Mouse (Mus musculus): Measurements from ENCODE around the gene Slc22a8.
A peak's percentile ranks its signal among the peaks of the same experiment; 100 is the strongest.

The Slc22a8 gene

DNA sequence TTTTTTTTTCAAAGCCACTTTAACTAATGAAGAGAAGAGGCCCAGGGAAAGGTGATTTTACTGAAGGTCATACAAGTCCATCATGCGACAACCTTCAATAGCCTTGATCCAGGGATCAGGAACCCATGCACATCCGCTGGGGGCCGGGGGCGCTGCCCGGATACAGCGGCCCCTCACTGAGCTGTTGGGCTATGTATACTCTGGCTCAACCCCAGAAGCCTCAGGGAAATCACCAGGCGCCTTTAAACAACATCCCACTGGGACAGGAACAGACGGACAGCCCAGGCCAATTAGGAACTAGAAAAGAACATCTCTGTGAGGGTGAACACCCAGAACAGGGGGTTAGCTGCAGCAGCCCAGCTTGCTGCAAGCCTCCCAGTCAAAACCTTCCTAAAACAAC is at the start of gene Slc22a8:
Gene Slc22a8 (plus strand): TSS at position 301 of the 400 bp plus-strand sequence.
- DNase-seq = no peak

DNA sequence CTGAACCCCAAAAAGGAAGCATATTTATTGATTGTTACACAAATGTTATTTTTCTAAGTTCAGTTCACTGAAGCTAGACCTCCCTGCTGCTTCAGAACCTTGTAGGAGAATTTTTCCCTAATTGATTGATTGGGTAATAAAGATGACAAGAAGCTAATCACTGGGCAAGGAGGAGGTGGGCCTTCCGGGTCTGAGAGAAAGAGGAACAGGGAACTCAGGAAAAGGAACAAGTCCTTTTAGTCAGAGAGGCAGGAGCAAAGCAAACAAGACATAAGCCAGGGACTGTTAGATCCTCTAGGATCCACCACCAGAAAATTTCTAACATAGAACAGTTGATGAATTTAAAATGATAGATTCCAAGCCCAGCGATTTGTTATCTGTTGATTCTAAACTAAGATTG is 32.2 kb upstream of the Slc22a8 start:
- DNase-seq = no peak

DNA sequence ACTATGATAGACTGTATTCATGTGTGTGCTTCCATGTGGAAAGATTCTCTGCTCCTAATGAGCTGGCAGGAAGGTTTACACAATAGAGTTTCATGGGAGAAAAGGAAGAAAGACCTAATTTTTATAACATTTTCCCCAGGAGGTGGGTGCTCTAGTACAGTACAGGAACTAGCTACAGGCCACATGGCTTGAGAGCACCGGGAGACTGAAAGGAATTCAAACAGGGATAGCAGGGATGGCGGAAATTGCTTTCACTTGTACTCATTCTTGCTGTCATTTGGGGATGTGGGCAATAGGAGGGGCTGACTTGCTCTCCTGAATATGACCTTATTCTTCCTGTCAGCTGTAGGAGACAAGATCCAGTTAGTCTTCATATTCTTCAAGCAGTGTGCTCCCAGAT is 27.0 kb upstream of the Slc22a8 start:
- DNase-seq = no peak

DNA sequence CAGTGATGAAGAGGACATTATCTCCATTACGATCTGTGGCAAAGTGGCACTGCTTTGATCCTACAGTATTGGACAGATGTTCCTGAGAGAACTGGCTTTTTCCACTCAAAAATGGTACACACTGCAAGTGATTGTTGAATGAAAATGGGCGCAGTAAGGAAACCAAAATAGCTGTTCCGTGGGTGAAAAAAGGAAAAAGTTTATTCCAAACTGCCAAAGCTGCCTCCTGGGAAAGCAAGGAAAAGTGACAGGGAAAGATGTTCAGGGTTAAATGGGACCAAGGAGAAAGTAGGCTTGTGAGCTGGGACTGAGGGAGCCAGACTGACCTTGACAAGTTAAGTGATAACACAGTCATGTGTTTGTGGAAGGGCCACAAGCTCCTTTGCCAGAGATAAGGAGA is 26.6 kb upstream of the Slc22a8 start:
- no peak for DNase-seq

DNA sequence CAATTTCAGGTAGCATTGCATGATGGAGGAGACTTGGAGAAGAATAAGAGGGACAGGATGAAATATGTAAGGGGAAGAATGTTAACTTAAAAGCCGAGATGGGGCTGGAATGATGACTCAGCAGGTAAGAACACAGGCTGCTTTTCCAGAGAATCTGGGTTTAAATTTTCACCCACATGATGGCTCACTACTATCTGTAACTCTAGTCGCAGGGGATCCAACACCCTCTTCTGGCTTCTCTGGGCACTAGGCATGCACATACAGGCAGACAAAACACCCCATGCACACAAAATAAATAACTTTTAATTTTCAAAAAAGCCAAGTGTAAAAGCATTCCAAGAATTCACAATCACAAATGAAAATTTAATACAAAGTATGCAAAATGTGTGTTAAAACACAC is 25.8 kb upstream of the Slc22a8 start:
- no peak for DNase-seq

DNA sequence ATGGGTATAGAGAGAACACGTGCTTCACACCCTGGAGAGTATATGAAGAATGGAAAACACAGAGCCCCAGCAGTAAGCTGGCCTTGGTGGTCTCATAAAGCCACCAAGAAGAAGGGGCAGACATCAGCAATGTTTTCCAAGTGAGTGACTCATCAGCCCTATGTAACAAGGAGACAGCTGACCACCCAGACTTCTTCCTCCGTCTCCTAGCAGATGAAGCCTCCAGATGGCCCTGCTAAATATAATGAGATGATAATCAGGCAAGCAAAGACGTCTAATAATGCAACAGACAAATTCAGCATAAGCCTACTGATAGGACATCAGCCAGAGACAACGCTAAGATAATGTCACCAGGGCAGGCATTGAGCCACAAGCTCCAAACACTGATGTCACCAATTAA is 25.1 kb upstream of the Slc22a8 start:
- DNase-seq = no peak

DNA sequence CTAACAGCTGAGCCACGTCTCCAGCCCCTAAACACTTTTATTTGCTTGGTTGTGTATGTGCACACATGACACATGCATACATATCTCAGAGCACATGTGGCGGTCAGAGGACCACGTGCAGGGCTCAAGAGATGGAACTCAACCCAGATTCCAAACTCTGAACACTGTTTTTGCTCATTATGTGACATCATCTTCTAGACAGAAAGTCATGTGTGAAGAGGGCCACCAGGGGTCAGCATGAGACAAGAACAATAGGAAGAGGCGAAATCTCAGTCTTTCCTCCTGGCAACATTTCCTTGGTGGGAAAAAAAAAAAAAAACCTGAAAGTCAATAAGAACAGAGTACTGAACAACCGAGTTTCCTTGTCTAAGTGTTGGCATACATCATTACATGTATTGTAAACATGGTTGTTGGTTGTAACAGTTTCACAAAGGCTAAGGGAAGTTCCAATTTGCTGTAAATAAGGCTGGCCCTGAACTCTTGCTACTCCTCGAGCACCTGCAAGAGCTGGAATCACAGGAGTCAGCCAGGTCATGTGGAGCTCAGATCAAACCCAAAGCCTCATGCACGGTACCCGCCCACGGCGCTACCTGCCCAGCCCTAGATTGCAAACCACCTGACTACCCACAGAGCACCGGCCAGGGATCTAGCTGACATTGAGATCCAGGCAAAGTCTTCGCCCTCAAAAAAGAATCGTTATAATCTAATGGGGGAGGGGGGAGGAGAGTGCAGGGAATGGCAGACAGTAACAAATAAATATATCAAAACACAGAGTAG is 23.8 kb upstream of the Slc22a8 start:
- peak in 1 of 2 experiments; percentile 23 for DNase-seq

DNA sequence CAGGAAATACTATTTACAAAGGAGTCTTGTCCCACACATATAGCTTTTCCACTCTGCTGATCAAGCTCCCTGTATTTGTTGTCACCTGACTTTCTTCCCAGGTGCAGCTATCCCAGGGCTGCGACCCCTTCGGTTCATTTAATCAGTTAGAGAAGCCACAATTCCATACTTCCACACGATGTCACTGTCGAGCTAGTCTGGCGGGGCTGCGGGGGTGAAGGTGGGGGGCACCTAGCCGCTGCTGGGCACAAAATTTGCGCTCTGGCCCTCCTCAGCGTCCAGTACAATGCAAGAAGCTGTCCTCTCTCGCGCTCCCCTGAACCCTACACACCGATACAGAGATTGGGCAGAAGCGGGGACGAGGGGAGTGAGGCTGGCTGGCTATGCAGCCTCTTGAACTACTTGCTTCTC is 21.6 kb upstream of the Slc22a8 start:
- no peak for DNase-seq

DNA sequence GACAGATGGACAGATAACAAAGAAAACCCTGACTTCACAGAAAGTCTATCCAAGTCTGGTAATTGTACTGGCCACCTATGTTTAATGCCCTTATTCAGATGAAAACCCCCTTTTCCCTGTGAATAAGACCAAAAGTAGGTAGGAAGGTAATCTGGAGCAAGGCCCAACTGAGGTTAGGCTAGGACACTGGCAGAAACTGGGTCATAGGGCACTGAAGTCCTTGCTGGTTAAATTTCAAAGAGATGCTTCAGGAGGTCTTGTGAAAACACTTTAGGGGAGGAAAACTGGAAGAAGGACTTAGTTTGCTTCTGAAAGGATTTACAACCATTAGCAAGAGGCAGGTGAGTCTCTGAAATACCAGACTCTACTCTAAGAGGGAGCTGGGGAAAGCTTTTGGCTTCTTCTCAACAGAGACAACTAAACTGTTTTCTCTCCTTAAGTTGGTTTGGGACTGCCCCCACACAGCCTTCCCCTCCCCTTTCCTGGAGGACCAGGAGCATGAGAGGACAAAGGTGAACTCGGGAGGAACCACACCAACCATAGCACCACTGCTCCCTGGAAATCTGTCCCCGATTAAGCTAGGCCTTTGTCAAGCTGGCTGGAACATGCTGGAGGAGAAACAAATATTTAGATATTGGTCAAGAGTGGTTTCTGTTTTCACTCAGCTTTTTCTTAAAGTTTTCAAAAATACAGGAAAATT is 20.6 kb upstream of the Slc22a8 start:
- no peak for DNase-seq

DNA sequence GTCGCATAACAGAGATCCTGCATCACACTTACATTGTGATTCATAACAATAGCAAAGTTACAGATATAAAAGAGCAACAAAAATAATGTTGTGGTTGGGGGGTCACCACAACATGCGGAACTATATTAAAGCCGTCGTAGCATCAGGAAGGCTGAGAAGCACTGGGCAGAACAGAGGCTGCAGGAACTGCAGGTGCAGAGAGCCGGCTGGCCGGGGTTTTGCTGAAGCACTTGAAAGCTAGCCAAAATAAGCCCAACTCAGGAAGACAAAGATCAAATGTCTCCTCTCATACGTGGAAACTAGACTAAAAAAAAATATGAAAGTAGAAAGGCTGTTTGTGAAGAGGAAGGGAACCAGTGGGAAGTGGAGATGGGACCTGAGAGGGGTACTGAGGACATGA is 19.3 kb upstream of the Slc22a8 start:
- no peak for DNase-seq

DNA sequence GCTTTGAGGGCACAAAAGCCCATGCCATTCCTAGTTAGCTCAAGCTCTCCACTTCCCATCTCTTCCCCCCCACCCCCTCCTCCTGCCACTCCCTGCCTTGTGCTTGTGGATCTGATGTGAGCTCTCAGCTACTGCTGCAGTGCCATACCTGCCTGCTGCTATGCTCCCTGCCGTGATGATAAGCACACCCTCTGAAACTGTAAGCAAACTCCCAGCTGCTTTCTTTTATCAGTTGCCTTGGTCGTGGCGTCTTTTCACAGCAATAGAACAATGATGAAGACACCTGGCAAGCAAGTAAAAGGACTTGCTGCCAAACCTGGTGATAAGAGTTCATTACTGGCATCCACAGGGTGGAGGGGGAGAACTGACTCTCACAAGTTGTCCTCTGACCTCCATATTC is 18.6 kb upstream of the Slc22a8 start:
- DNase-seq = no peak

DNA sequence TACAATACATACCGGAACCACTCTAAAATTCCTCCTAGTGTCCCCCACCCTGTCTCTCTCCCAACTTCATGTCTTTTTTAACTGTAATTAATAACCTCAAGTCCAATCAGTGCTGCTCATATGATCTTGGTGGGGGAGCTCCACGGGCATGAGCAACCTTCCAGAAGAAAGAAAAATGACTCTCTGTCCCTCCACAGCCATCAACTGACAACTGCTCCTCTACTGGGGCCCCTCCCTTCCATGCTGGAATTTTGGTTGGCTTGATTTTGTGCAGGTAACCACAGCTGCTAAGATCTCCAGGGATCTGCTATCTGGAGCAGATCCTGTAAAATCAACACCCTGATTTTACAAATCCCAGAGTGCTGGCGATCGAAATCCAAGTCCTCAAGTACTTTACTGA is 13.6 kb upstream of the Slc22a8 start:
- DNase-seq = no peak

DNA sequence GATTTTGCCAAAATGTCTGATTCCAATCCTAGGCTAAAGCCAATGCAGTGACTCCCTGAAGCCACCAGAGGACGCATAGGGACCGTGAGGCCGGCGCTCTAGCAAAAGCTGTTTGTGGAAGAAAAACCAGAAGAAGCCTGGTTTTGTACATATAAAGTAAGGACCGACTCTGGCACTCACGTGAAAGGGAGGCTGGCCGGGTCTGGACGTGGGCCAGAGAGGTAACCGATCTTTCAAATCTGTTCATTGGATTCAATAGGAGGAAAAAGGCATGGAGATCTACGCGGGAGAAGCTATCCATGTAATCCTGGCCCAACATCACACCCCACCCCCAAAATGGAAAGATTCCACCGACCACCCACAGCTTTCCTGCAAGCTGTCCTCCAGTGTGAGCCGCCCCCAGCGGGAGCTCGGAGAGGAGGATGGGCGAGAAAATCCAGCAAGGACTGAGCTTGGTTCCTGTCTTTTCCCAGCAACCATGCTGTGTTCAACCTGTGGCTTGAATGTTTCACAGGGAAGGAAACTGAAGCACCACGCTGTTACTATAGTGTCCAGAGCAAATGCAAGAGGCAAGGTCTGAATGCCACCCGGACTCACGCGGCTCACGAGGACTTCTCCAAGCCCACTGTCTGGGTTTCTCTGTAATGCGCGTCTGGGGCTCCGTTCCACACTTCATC is 12.6 kb upstream of the Slc22a8 start:
- peak in 1 of 2 experiments; percentile 38 for DNase-seq

DNA sequence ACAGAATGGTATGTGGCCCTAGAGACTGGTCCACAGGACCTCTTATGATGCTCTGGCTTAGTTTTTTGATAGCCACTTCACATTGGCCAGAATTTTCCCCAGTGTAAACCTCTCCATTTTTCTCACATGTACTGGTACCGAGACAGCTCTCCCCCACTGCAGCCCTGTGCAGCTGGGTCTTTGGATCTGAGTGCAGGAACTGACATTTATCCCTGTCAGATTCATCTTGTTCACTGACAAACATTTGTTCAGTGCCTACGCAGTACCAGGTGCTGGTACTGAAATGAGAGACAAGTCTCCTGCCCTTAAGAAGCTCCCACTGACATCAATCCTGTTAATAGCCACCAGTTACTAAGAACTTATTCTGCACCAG is 12.1 kb upstream of the Slc22a8 start:
- no peak for DNase-seq

DNA sequence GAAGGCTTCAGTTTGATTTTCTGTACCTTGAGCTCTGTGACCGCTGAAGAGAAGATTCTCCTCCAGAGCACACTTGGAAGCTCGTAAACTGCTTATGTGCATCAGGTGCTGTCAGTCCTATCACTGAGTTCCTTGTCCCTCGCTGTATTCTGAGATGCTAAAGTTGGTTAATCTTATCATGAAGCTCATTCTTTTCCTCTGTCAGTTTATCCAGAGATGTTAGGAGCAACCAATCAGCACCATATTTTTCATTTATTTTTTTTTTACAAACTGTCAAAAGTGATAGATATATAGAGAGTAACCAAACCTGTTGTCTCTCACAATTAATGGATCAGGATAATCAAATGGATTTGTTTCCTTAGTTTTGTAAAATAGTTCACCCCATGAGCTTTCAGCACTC is 5.8 kb upstream of the Slc22a8 start:
- no peak for DNase-seq

DNA sequence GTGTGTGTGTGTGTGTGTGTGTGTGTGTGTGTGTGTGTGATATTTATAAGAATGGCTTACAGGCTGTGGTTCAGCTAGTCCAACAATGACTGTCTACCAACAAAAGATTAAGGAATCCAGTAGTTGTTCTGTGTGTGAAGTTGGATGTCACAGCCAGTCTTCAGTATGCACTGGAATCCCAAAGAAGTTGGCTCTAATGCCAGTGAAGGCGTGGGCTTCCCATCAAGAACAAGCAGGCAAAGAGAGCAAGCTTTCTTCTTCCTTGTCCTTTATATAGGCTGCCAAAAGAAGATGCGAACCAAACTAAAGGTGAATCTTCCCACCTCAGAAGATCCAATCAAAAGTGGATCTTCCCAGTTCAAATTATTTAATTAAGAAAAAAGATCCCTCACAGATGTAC is 5.2 kb upstream of the Slc22a8 start:
- DNase-seq = no peak

DNA sequence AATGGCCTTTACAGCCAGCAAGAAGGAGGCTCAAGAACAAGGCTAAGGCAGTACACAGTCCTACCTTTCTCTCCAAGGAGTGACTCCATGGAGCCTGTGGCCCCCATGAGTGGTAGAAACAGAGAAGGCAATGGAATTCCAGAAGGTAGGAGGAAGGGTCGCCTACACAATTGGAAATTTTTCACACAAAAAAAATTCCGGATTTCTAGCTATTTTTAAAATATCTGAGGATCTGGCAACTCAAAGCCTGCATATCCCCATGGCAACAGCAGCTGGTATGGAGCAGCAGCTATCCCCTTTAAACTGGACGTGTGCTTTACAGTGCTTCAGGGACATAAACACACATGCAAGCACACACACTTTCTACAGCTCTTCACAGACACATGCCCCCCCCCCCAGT is 4.7 kb upstream of the Slc22a8 start:
- no peak for DNase-seq

DNA sequence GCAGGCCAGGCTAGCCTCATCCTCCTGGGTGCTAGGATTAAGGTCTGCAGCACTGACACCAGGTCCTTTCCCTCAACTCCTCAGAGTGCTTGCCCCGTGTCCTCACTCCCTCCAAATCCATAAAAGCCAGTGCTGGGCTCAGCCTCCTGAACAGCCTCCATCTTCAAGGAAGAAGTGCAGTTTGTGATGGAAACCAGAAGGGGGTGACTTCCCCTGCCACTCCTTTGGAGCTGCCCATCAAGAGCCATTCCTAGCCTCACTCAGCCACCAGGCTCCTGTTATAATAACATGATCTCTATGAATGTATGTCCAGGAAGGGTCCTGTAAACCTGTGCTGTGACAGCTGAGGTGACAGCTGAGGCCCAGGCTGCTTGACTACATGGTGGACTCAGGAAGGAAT is 3.7 kb upstream of the Slc22a8 start:
- no peak for DNase-seq

DNA sequence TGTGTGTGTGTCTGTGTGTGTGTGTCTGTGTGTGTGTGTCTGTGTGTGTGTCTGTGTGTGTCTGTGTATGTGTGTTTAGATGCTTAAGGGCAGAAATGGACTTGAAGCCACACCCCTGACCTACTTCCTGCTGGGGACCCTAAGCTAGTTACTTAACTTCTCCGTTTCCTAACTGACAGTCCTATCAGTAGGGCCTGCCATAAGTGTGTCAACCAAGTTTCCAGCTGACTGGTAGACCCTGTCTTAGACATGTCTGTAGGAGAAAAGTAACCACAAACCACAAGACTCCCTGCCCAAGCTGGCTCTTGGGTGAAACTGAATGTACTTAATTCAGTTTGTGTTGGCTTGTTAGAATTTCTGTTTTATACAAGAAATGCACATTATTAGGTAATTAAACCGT is 1.1 kb downstream of the Slc22a8 start:
- no peak for DNase-seq

DNA sequence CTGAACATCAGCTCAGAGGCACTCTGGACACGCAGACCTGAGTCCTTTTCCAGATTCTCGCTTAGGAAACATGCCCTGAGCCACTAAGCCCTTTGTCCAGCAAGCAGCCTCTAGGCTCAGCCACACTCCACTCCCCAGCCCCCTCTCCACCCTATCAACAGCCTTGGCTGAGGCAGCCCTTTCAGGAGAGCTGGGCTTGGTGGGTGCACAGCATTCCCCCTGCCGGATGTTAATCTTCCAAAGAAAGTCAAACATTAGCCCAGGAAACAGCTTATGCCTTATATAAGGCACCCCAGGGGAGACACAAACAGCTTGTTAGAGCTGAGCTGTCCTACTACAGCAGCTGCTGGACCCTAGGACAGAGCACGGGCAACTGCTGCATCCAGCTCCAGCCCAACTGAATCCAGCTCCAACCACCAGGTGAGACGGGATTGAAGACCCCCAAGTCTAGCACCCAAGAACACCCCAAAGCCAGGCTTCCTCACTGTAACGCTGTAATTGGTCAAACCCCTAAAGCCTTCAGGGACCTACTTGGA is 1.9 kb downstream of the Slc22a8 start:
- DNase-seq = no peak

DNA sequence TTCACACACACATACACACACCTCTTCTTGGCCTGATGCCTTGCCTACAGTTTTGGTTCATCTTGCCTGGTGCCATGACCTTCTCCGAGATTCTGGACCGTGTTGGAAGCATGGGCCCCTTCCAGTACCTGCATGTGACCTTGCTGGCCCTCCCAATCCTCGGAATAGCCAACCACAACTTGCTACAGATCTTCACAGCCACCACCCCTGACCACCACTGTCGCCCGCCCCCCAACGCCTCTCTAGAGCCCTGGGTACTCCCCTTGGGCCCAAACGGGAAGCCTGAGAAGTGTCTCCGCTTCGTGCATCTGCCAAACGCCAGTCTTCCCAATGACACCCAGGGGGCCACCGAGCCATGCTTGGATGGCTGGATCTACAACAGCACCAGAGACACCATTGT is 2.8 kb downstream of the Slc22a8 start:
- no peak for DNase-seq

DNA sequence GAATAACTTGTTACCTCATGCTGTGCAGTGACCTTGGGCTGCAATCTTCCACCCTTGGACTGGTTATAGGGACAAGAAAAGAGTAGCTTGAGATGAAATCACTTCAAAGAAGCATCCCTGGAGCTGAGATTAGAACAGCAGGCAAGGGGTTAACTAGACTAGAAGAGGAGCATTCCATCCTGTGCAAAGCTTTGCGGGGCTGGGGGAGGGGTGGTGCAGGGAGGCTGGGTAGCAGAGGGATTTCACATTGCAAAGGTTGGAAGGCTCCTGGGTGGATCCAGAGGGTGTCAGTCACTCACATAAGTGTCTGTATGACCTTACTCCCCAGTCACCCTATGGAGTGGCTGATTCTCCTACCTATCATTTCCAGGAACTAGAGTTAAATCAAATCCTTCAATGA is 3.5 kb downstream of the Slc22a8 start:
- DNase-seq = no peak

DNA sequence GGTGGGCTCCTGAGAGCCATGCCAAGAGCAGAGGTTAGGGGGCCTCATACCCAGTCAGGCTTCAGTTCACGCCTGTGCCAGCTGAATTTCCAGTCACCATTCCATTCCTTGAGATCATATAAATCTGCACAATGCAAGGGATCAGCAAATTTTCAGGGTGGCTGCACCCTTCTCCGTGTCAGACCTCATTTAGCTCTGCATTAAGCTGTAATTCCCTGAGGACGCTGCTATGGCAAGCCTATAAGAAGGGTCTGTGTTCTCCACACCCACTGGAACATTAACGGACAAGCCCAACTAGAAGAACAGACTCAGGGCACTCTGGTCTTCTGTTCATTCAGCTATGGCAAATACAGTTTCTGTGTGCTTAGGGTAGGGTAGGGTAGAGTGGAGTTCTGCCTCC is 6.2 kb downstream of the Slc22a8 start:
- no peak for DNase-seq

DNA sequence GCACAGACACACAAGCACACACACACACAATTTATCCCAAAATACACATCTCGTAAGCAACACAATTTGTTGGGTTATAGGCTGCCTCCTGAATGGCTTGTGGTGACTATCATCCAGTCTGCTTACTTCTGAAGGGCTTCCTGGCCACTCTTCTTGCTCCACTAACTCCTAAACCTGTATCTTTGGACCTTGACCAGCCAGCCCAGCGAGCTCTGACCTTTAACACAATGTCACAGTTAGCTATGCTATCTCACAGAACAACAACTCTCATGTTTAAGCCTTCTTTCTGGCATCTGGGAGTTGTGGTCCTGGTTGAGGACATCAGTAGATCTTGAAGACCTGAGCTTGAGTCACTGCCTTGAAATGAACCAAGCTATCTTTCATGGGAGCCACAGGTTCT is 8.2 kb downstream of the Slc22a8 start:
- DNase-seq = no peak

Data from lung, adult 18-20 months (tissue).